Mouse (Mus musculus) midbrain, embryonic 14.5 days (tissue): ENCODE results near the gene Ubap2. TPM values are rescaled to one million over a fixed set of nuclear protein-coding genes. Genes with fewer than 3 reads are reported as not detected.

ENCODE experiments used
- ATAC-seq: fragments of 200-750 bp; cut with Nextera tagmentation; 2 replicates; pipeline ENCODE4 v1.8.0; 2017; ENCODE audit warnings: moderate number of reproducible peaks, moderate library complexity; ENCODE audit not compliant: low FRiP score, low TSS enrichment
- DNase-seq: peaks from one replicate; pipeline ENCODE4 v3.0.0-alpha.2; 2015
- H3K27ac ChIP-seq: fragments of 300-500 bp; sonication (generic); replicated peaks from 2 replicates; pipeline ENCODE4 v1.5.1; 2014; ENCODE audit warnings: mild to moderate bottlenecking, low read depth, low read length, moderate library complexity
- H3K27me3 ChIP-seq: fragments of 300-500 bp; sonication (generic); 2 replicates; pipeline ENCODE4 v1.6.1; 2014; ENCODE audit warnings: low read length, control low read depth, mixed read lengths; ENCODE audit not compliant: control insufficient read depth, insufficient read depth
- H3K36me3 ChIP-seq: fragments of 300-500 bp; sonication (generic); 2 replicates; pipeline ENCODE4 v1.6.1; 2014; ENCODE audit warnings: low read length, control low read depth; ENCODE audit not compliant: control insufficient read depth, insufficient read depth
- H3K4me1 ChIP-seq: fragments of 300-500 bp; sonication (generic); 2 replicates; pipeline ENCODE4 v1.6.1; 2014; ENCODE audit warnings: mild to moderate bottlenecking, antibody characterized with exemption, low read length, control low read depth; ENCODE audit not compliant: control insufficient read depth, insufficient read depth
- H3K4me2 ChIP-seq: fragments of 300-500 bp; sonication (generic); 2 replicates; pipeline ENCODE4 v1.6.1; 2014; ENCODE audit warnings: mild to moderate bottlenecking, low read length, moderate library complexity
- H3K4me3 ChIP-seq: fragments of 300-500 bp; sonication (generic); replicated peaks from 2 replicates; pipeline ENCODE4 v1.5.1; 2014; ENCODE audit warnings: low read depth, low read length
- H3K9ac ChIP-seq: fragments of 300-500 bp; sonication (generic); replicated peaks from 2 replicates; pipeline ENCODE4 v1.6.1; 2014; ENCODE audit warnings: mild to moderate bottlenecking, low read length, moderate library complexity
- H3K9me3 ChIP-seq: fragments of 300-500 bp; sonication (generic); 2 replicates; pipeline ENCODE4 v1.6.1; 2016; ENCODE audit warnings: low read length, control low read depth, mixed read lengths; ENCODE audit not compliant: control insufficient read depth
- WGBS: fragments of 180-500 bp; shearing (Covaris S2); extraction: QIAGEN DNeasy Blood & Tissue Kit; methylation state at CpG from one replicate; pipeline ENCODE4 v1.1.7; 2014; 5-methylcytosine and 5-hydroxymethylcytosine counted together
- polyA plus RNA-seq: library from polyadenylated mRNA; unstranded; fragments of >200 nt; fragmentation: Nextera tagmentation; extraction: Ambion mirVana; gene quantifications from 2 replicates; pipeline ENCODE4 v1.2.1, GENCODE M21; 2014

Gene Ubap2
- polyA plus RNA-seq, 1 experiment from 2014 or later: 56.2 TPM

GRCm38 (mm10) chr4:41284087-41284486 lies 9.1 kb upstream of the Ubap2 start:
- whole genome bisulfite sequencing: 86% methylated on average over 2 of the region's 2 CpGs
- H3K4me1 ChIP-seq: no peaks in the 10 kb centered on the region
- H3K9me3 ChIP-seq: no peaks in the 10 kb centered on the region
- DNase-seq (no peak), ATAC-seq (no peak)
- no peak overlapping the region for H3K4me3 ChIP-seq
- no peaks in the 10 kb centered on the region for H3K27me3 ChIP-seq
- no peak overlapping the region for H3K9ac ChIP-seq
- H3K36me3 ChIP-seq: no peaks in the 10 kb centered on the region
- H3K4me2 ChIP-seq: no peak overlapping the region
- H3K27ac ChIP-seq: no peak overlapping the region

DNA sequence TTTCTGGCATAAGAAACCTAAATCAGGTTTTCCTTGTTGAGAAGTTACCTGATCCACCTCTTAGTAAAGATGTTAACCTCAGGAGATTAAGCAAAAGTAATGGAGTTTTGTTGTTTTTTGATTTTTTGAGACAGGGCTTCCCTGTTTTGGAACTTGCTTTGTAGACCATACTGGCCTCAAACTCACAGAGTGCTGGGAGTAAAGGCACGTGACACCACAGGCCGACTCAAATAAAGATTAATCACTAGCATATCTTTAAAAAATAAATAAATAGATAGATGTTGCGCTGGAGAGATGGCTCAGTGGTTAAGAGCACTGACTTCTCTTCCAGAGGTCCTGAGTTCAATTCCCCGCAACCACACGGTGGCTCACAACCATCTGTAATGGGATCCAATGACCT lies 983 bp upstream of the Ubap2 start:
- Histone ChIP-seq H3K4me3 (peak overlapping the region; percentile 85), H3K9me3 (no peaks in the 10 kb centered on the region), H3K36me3 (0 out of 2 replicates have a peak, but pooled peaks cover 1% of the 10 kb centered on the region), H3K4me2 (peak overlapping the region; percentile 90), H3K9ac (peak overlapping the region; percentile 46), H3K27ac (0 out of 2 replicates have a peak overlapping the region, but pooled peaks have one; percentile 52), H3K27me3 (no peaks in the 10 kb centered on the region), H3K4me1 (peaks cover 21% of the 10 kb centered on the region)
- WGBS: 74% methylated on average over 5 of the region's 5 CpGs
- ATAC-seq (no peak), DNase-seq (no peak)

DNA sequence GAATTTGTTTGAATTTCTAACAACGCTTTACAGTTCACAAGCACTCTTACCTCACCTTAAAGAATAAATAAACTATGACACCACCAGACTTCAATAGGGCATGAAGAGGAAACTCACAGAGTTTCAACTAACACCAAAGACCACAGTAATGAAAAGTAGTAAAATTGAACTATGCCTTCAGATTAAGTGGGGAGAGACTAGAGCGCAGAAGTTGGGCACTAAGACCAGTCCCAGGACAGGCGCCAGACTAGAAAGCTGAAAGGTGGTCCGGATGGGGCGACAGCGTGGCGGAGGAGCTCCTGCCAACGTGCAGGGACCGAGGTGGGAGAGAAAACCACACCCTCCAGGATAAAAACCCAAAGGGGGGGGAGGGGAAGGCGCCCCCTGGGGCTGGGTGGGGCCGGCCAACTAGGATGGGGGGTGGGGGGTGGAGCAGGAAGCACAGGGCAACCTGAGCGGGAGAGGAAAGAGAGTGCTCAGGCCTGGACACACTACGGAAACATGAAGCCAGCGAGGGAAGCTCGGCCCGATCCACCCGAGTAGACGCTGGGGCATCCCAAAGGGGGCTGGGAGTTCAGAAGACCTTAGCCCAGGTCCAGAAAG lies 466 bp downstream of the Ubap2 start:
- Histone ChIP-seq H3K9ac (peak overlapping the region; percentile 89), H3K27me3 (no peaks in the 10 kb centered on the region), H3K4me2 (peak overlapping the region; percentile 90), H3K4me1 (peaks cover 21% of the 10 kb centered on the region), H3K36me3 (0 out of 2 replicates have a peak, but pooled peaks cover 6% of the 10 kb centered on the region), H3K9me3 (no peaks in the 10 kb centered on the region), H3K4me3 (peak overlapping the region; percentile 85), H3K27ac (peak overlapping the region; percentile 92)
- 2% methylated on average over 18 of the region's 18 CpGs for WGBS
- DNase-seq (no peak), ATAC-seq (peak; percentile 65)

DNA sequence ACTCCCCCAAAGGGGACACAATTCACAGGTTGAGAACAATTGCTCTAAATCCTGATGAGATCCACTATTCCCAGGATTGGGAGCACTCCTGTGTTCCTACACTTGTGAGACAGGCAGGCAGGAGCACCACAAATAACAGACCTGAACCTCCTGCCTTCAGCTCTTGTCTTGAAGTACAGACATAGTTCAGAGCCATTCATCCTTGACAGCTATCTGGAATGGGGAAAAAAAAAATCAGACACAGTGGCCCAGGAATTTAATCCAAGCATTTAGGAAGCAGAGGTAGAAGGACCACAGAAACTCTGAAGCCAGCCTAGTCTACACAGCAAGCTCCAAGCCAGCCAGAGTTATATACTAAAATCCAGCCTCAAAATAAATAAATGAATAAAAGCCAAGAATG lies 6.8 kb downstream of the Ubap2 start:
- Histone ChIP-seq H3K27me3 (no peaks in the 10 kb centered on the region), H3K4me2 (no peak overlapping the region), H3K4me1 (peaks cover 12% of the 10 kb centered on the region), H3K9ac (no peak overlapping the region), H3K27ac (no peak overlapping the region), H3K4me3 (no peak overlapping the region), H3K9me3 (no peaks in the 10 kb centered on the region), H3K36me3 (0 out of 2 replicates have a peak, but pooled peaks cover 6% of the 10 kb centered on the region)
- DNase-seq (no peak), ATAC-seq (no peak)

GRCm38 (mm10) chr4:41266350-41266749 lies 8.6 kb downstream of the Ubap2 start:
- ATAC-seq (no peak), DNase-seq (no peak)
- H3K4me3 ChIP-seq: no peak overlapping the region
- H3K9ac ChIP-seq: no peak overlapping the region
- H3K4me1 ChIP-seq: no peaks in the 10 kb centered on the region
- peaks cover 13% of the 10 kb centered on the region; the same call in 1 of the 2 replicates for H3K36me3 ChIP-seq
- H3K9me3 ChIP-seq: no peaks in the 10 kb centered on the region
- H3K27me3 ChIP-seq: no peaks in the 10 kb centered on the region
- no peak overlapping the region for H3K4me2 ChIP-seq
- H3K27ac ChIP-seq: no peak overlapping the region
- 91% methylated on average over 4 of the region's 4 CpGs for WGBS

DNA sequence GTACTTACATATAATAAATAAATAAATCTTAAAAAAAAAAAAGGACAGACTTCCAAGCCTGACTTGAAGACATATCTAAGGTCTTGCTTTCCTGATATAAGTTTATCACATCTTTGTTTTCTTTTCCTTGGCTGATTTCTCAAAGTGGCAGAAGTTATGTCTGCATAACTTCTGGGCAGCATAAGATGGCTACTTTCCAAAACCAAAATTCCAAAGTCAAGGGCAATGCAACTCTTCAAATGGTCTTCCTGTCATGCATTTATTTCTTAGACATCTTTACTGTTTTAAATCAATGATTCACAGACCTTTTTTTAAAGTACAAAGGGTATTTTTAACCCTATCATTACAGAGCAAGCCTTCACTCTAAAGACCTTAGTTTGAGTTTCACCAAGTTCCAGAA lies 14.3 kb downstream of the Ubap2 start:
- Histone ChIP-seq H3K4me2 (no peak overlapping the region), H3K9me3 (no peaks in the 10 kb centered on the region), H3K27ac (no peak overlapping the region), H3K27me3 (no peaks in the 10 kb centered on the region), H3K4me3 (no peak overlapping the region), H3K36me3 (peaks cover 7% of the 10 kb centered on the region; the same call in 1 of the 2 replicates), H3K9ac (no peak overlapping the region), H3K4me1 (no peaks in the 10 kb centered on the region)
- ATAC-seq (no peak), DNase-seq (no peak)

GRCm38 (mm10) chr4:41259019-41259418 lies 15.9 kb downstream of the Ubap2 start:
- ATAC-seq: no peak
- WGBS: 92% methylated on average over 4 of the region's 4 CpGs
- H3K36me3 ChIP-seq: peaks cover 7% of the 10 kb centered on the region; the same call in 1 of the 2 replicates

GRCm38 (mm10) chr4:41257752-41258151 lies 17.2 kb downstream of the Ubap2 start:
- WGBS: 95% methylated on average over 1 of the region's 1 CpGs
- H3K27ac ChIP-seq: no peak overlapping the region

More at GRCm38 (mm10) chr4:41259019-41259418, 15.9 kb downstream of the Ubap2 start:
- H3K9me3 ChIP-seq: no peaks in the 10 kb centered on the region
- no peaks in the 10 kb centered on the region for H3K27me3 ChIP-seq
- H3K4me3 ChIP-seq: no peak overlapping the region
- no peak overlapping the region for H3K4me2 ChIP-seq
- no peak for DNase-seq
- no peaks in the 10 kb centered on the region for H3K4me1 ChIP-seq
- no peak overlapping the region for H3K9ac ChIP-seq
- no peak overlapping the region for H3K27ac ChIP-seq

GRCm38 (mm10) chr4:41255564-41256210 lies 19.3 kb downstream of the Ubap2 start:
- Histone ChIP-seq H3K9me3 (no peaks in the 10 kb centered on the region), H3K36me3 (peaks cover 12% of the 10 kb centered on the region), H3K4me2 (no peak overlapping the region), H3K4me1 (no peaks in the 10 kb centered on the region), H3K27me3 (no peaks in the 10 kb centered on the region), H3K9ac (no peak overlapping the region), H3K4me3 (no peak overlapping the region), H3K27ac (no peak overlapping the region)
- no peak for ATAC-seq
- 93% methylated on average over 12 of the region's 12 CpGs for WGBS
- DNase-seq: no peak

More at GRCm38 (mm10) chr4:41257752-41258151, 17.2 kb downstream of the Ubap2 start:
- H3K36me3 ChIP-seq: peaks cover 6% of the 10 kb centered on the region; the same call in 1 of the 2 replicates
- H3K27me3 ChIP-seq: no peaks in the 10 kb centered on the region
- H3K9me3 ChIP-seq: no peaks in the 10 kb centered on the region
- no peak overlapping the region for H3K4me2 ChIP-seq
- H3K9ac ChIP-seq: no peak overlapping the region
- no peak overlapping the region for H3K4me3 ChIP-seq
- no peak for ATAC-seq
- DNase-seq: no peak
- no peaks in the 10 kb centered on the region for H3K4me1 ChIP-seq
